Mouse (Mus musculus): Measurements from ENCODE around the gene Lhpp. TPM values are rescaled to one million over a fixed set of nuclear protein-coding genes. Genes with fewer than 3 reads are reported as not detected.

The Lhpp gene
- polyA plus RNA-seq, 1 experiment = 26.7 TPM

DNA sequence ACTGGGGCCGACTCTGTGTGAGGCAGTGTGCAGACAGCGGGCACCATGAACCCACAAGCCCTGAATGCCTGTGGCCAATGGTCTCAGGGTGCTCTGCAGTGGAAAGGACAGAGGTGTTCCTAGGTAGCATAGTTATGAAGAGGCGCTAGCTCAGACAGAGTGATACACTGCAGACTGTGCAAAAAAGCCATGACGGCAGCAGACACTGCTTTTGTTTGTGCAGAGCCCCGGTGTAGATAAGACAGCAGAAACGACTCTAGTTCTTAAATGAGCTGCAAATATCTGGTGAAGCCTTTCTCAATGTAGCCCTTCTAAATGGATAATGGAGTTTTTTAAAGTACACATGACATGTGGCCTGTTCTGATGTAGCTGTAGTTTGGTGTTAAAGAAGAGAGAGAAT is 129.4 kb downstream of the Lhpp start:
- H3K27ac ChIP-seq (ENCODE audit: insufficient read depth, low read length) = 0 out of 2 replicates have a peak overlapping the region, but pooled peaks have one; percentile 14
- peaks cover 59% of the 10 kb centered on the region for H3K4me1 ChIP-seq (ENCODE audit: control insufficient read depth, insufficient read depth, low read length)
- H3K4me3 ChIP-seq (replicated peaks; ENCODE audit: insufficient read depth, low read depth, low read length) = no peak overlapping the region
- TF ChIP-seq POLR2A (IDR thresholded peaks at IDR 0.05; ENCODE audit: borderline replicate concordance, insufficient read depth, low read length) (no peak), CTCF (IDR thresholded peaks at IDR 0.05; ENCODE audit: borderline replicate concordance, insufficient read depth, low read depth, low read length) (no peak)
- WGBS = 85% methylated on average over 6 of the region's 6 CpGs
- DNase-seq = no peak
- H3K27me3 ChIP-seq (ENCODE audit: control insufficient read depth, insufficient read depth, low read length) = no peaks in the 10 kb centered on the region

GRCm38 (mm10) chr7:132742912-132743311 is 132.5 kb downstream of the Lhpp start:
- 35% methylated on average over 5 of the region's 5 CpGs for WGBS
- Histone ChIP-seq H3K27ac (ENCODE audit: insufficient read depth, low read length) (0 out of 2 replicates have a peak overlapping the region, but pooled peaks have one; percentile 51), H3K4me1 (ENCODE audit: control insufficient read depth, insufficient read depth, low read length) (peaks cover 46% of the 10 kb centered on the region), H3K4me3 (replicated peaks; ENCODE audit: insufficient read depth, low read depth, low read length) (no peak overlapping the region), H3K27me3 (ENCODE audit: control insufficient read depth, insufficient read depth, low read length) (no peaks in the 10 kb centered on the region)
- no peak for DNase-seq
- TF ChIP-seq CTCF (IDR thresholded peaks at IDR 0.05; ENCODE audit: borderline replicate concordance, insufficient read depth, low read depth, low read length) = no peak
- TF ChIP-seq POLR2A (IDR thresholded peaks at IDR 0.05; ENCODE audit: borderline replicate concordance, insufficient read depth, low read length) = no peak

GRCm38 (mm10) chr7:132747096-132747495 is 136.7 kb downstream of the Lhpp start:
- Histone ChIP-seq H3K4me1 (ENCODE audit: control insufficient read depth, insufficient read depth, low read length) (peaks cover 37% of the 10 kb centered on the region), H3K4me3 (replicated peaks; ENCODE audit: insufficient read depth, low read depth, low read length) (no peak overlapping the region), H3K27me3 (ENCODE audit: control insufficient read depth, insufficient read depth, low read length) (no peaks in the 10 kb centered on the region), H3K27ac (ENCODE audit: insufficient read depth, low read length) (peak overlapping the region; percentile 20; the same call in 1 of the 2 replicates)
- DNase-seq = peak; percentile 74 to 76
- TF ChIP-seq CTCF (IDR thresholded peaks at IDR 0.05; ENCODE audit: borderline replicate concordance, insufficient read depth, low read depth, low read length) (no peak), POLR2A (IDR thresholded peaks at IDR 0.05; ENCODE audit: borderline replicate concordance, insufficient read depth, low read length) (no peak)
- 18% methylated on average over 6 of the region's 6 CpGs for WGBS

- no peak overlapping the region for H3K4me3 ChIP-seq (replicated peaks; ENCODE audit: insufficient read depth, low read depth, low read length)
- H3K27ac ChIP-seq (ENCODE audit: insufficient read depth, low read length) = peak overlapping the region; percentile 16; the same call in 1 of the 2 replicates
- H3K4me1 ChIP-seq (ENCODE audit: control insufficient read depth, insufficient read depth, low read length) = peaks cover 43% of the 10 kb centered on the region
- WGBS = 62% methylated on average over 3 of the region's 3 CpGs
- TF ChIP-seq CTCF (IDR thresholded peaks at IDR 0.05; ENCODE audit: borderline replicate concordance, insufficient read depth, low read depth, low read length) (no peak), POLR2A (IDR thresholded peaks at IDR 0.05; ENCODE audit: borderline replicate concordance, insufficient read depth, low read length) (no peak)
- no peaks in the 10 kb centered on the region for H3K27me3 ChIP-seq (ENCODE audit: control insufficient read depth, insufficient read depth, low read length)
- DNase-seq = no peak
These were observed 137.8 kb downstream of the Lhpp start for GRCm38 (mm10) chr7:132748076-132748769.

- 91% methylated on average over 11 of the region's 11 CpGs for WGBS
- H3K27ac ChIP-seq (ENCODE audit: insufficient read depth, low read length) = no peak overlapping the region
- TF ChIP-seq CTCF (IDR thresholded peaks at IDR 0.05; ENCODE audit: borderline replicate concordance, insufficient read depth, low read depth, low read length) (no peak), POLR2A (IDR thresholded peaks at IDR 0.05; ENCODE audit: borderline replicate concordance, insufficient read depth, low read length) (no peak)
- peaks cover 56% of the 10 kb centered on the region for H3K4me1 ChIP-seq (ENCODE audit: control insufficient read depth, insufficient read depth, low read length)
- H3K4me3 ChIP-seq (replicated peaks; ENCODE audit: insufficient read depth, low read depth, low read length) = no peak overlapping the region
- DNase-seq = no peak
- H3K27me3 ChIP-seq (ENCODE audit: control insufficient read depth, insufficient read depth, low read length) = no peaks in the 10 kb centered on the region
These were observed 139.1 kb downstream of the Lhpp start for GRCm38 (mm10) chr7:132749504-132749903.

DNA sequence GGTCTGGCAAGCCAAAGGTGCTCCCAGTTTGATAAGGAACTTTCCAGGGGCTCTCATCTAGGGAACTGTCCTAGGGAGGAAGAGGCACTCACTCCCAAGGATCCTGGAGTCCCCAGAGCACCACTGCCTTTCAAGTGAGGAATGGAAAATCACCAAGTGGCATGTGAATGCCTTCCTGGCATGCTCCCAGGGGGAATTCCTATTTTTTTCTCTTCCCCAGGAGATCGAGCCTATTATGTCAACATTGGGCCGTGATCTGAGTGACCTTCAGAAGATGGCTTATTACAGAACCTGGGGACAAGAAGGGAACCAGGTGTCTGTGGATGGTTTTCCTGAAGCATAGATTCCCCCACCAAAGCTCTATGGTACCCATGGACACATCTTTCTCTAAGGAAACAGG is 141.3 kb downstream of the Lhpp start:
- peak overlapping the region; percentile 40; the same call in 1 of the 2 replicates for H3K27ac ChIP-seq (ENCODE audit: insufficient read depth, low read length)
- TF ChIP-seq POLR2A (IDR thresholded peaks at IDR 0.05; ENCODE audit: borderline replicate concordance, insufficient read depth, low read length) (no peak), CTCF (IDR thresholded peaks at IDR 0.05; ENCODE audit: borderline replicate concordance, insufficient read depth, low read depth, low read length) (no peak)
- DNase-seq = peak in 1 of 2 experiments; percentile 60
- H3K27me3 ChIP-seq (ENCODE audit: control insufficient read depth, insufficient read depth, low read length) = no peaks in the 10 kb centered on the region
- no peak overlapping the region for H3K4me3 ChIP-seq (replicated peaks; ENCODE audit: insufficient read depth, low read depth, low read length)
- WGBS = 6% methylated on average over 2 of the region's 2 CpGs
- peaks cover 65% of the 10 kb centered on the region for H3K4me1 ChIP-seq (ENCODE audit: control insufficient read depth, insufficient read depth, low read length)

GRCm38 (mm10) chr7:132753518-132754388 is 143.3 kb downstream of the Lhpp start:
- TF ChIP-seq CTCF (IDR thresholded peaks at IDR 0.05; ENCODE audit: borderline replicate concordance, insufficient read depth, low read depth, low read length) = no peak
- TF ChIP-seq POLR2A (IDR thresholded peaks at IDR 0.05; ENCODE audit: borderline replicate concordance, insufficient read depth, low read length) = no peak
- Histone ChIP-seq H3K27me3 (ENCODE audit: control insufficient read depth, insufficient read depth, low read length) (no peaks in the 10 kb centered on the region), H3K4me3 (replicated peaks; ENCODE audit: insufficient read depth, low read depth, low read length) (no peak overlapping the region), H3K4me1 (ENCODE audit: control insufficient read depth, insufficient read depth, low read length) (peaks cover 64% of the 10 kb centered on the region), H3K27ac (ENCODE audit: insufficient read depth, low read length) (peak overlapping the region; percentile 47)
- 38% methylated on average over 4 of the region's 4 CpGs for WGBS
- peak in 1 of 2 experiments; percentile 65 for DNase-seq
